Mouse (Mus musculus): ENCODE data around the gene Lrrc36. TPM values are rescaled to one million over a fixed set of nuclear protein-coding genes. Genes with fewer than 3 reads are reported as not detected.

Lrrc36 gene
- total and polyA plus RNA-seq, 2 experiments from 2014 or later = 0.23 to 0.56 TPM

GRCm38 (mm10) chr8:105446127-105446552, 32.8 kb downstream of the Lrrc36 start:
- TF ChIP-seq CTCF (IDR thresholded peaks at IDR 0.05; ENCODE audit: low read depth) (no peak), EP300 (IDR thresholded peaks at IDR 0.05; ENCODE audit: low read depth) (no peak)
- no peaks in the 10 kb centered on the region for H3K36me3 ChIP-seq (replicated peaks; ENCODE audit: control insufficient read depth, insufficient read depth, low read length)
- peak overlapping the region; percentile 12; the same call in 1 of the 2 replicates for H3K4me2 ChIP-seq (ENCODE audit: low read depth, low read length)
- peak; percentile 13 for DNase-seq (ENCODE audit: low spot score)
- peaks cover 4% of the 10 kb centered on the region; the same call in 1 of the 2 replicates for H3K27me3 ChIP-seq (ENCODE audit: control insufficient read depth, insufficient read depth, low read length)
- no peaks in the 10 kb centered on the region for H3K4me1 ChIP-seq (ENCODE audit: control insufficient read depth, insufficient read depth)
- ATAC-seq (ENCODE audit: insufficient read depth, low read depth) = no peak
- no peak overlapping the region for H3K9ac ChIP-seq (replicated peaks; ENCODE audit: low read depth, low read length)
- peak overlapping the region; percentile 34; the same call in 1 of the 2 replicates for H3K27ac ChIP-seq (ENCODE audit: low read depth)
- H3K4me3 ChIP-seq (ENCODE audit: low read depth, low read length) = no peak overlapping the region
- H3K9me3 ChIP-seq (replicated peaks; ENCODE audit: control insufficient read depth, low read length) = no peaks in the 10 kb centered on the region
- 26% methylated on average over 4 of the region's 4 CpGs for WGBS

- H3K27ac ChIP-seq (ENCODE audit: low read depth) = no peak overlapping the region
- no peaks in the 10 kb centered on the region; the same call in 1 of the 2 replicates for H3K27me3 ChIP-seq (ENCODE audit: control insufficient read depth, insufficient read depth, low read length)
- H3K36me3 ChIP-seq (replicated peaks; ENCODE audit: control insufficient read depth, insufficient read depth, low read length) = no peaks in the 10 kb centered on the region
- no peaks in the 10 kb centered on the region for H3K4me1 ChIP-seq (ENCODE audit: control insufficient read depth, insufficient read depth)
- TF ChIP-seq EP300 (IDR thresholded peaks at IDR 0.05; ENCODE audit: low read depth) (no peak), CTCF (IDR thresholded peaks at IDR 0.05; ENCODE audit: low read depth) (no peak)
- no peak for DNase-seq (ENCODE audit: low spot score)
- WGBS = 86% methylated on average over 3 of the region's 3 CpGs
- no peak overlapping the region for H3K4me2 ChIP-seq (ENCODE audit: low read depth, low read length)
- no peak overlapping the region for H3K4me3 ChIP-seq (ENCODE audit: low read depth, low read length)
- no peaks in the 10 kb centered on the region for H3K9me3 ChIP-seq (replicated peaks; ENCODE audit: control insufficient read depth, low read length)
- H3K9ac ChIP-seq (replicated peaks; ENCODE audit: low read depth, low read length) = no peak overlapping the region
- ATAC-seq (ENCODE audit: insufficient read depth, low read depth) = no peak
Measured at GRCm38 (mm10) chr8:105448188-105448587, 34.8 kb downstream of the Lrrc36 start.

- DNase-seq (ENCODE audit: low spot score) (no peak), ATAC-seq (ENCODE audit: insufficient read depth, low read depth) (no peak)
- Histone ChIP-seq H3K36me3 (replicated peaks; ENCODE audit: control insufficient read depth, insufficient read depth, low read length) (no peaks in the 10 kb centered on the region), H3K27me3 (ENCODE audit: control insufficient read depth, insufficient read depth, low read length) (no peaks in the 10 kb centered on the region; the same call in 1 of the 2 replicates), H3K4me3 (ENCODE audit: low read depth, low read length) (no peak overlapping the region), H3K4me2 (ENCODE audit: low read depth, low read length) (no peak overlapping the region), H3K9ac (replicated peaks; ENCODE audit: low read depth, low read length) (no peak overlapping the region), H3K4me1 (ENCODE audit: control insufficient read depth, insufficient read depth) (no peaks in the 10 kb centered on the region), H3K27ac (ENCODE audit: low read depth) (no peak overlapping the region), H3K9me3 (replicated peaks; ENCODE audit: control insufficient read depth, low read length) (no peaks in the 10 kb centered on the region)
- TF ChIP-seq CTCF (IDR thresholded peaks at IDR 0.05; ENCODE audit: low read depth) (no peak), EP300 (IDR thresholded peaks at IDR 0.05; ENCODE audit: low read depth) (no peak)
- whole genome bisulfite sequencing = 75% methylated on average over 5 of the region's 5 CpGs
Measured at GRCm38 (mm10) chr8:105448596-105448995, 35.2 kb downstream of the Lrrc36 start.

- ATAC-seq (ENCODE audit: insufficient read depth, low read depth) = no peak
- Histone ChIP-seq H3K9ac (replicated peaks; ENCODE audit: low read depth, low read length) (no peak overlapping the region), H3K27me3 (ENCODE audit: control insufficient read depth, insufficient read depth, low read length) (no peaks in the 10 kb centered on the region; the same call in 1 of the 2 replicates), H3K36me3 (replicated peaks; ENCODE audit: control insufficient read depth, insufficient read depth, low read length) (no peaks in the 10 kb centered on the region), H3K27ac (ENCODE audit: low read depth) (no peak overlapping the region), H3K4me1 (ENCODE audit: control insufficient read depth, insufficient read depth) (no peaks in the 10 kb centered on the region), H3K4me2 (ENCODE audit: low read depth, low read length) (no peak overlapping the region), H3K9me3 (replicated peaks; ENCODE audit: control insufficient read depth, low read length) (no peaks in the 10 kb centered on the region), H3K4me3 (ENCODE audit: low read depth, low read length) (no peak overlapping the region)
- no peak for TF ChIP-seq CTCF (IDR thresholded peaks at IDR 0.05; ENCODE audit: low read depth)
- no peak for TF ChIP-seq EP300 (IDR thresholded peaks at IDR 0.05; ENCODE audit: low read depth)
- no peak for DNase-seq (ENCODE audit: low spot score)
- WGBS = 77% methylated on average over 1 of the region's 1 CpGs
Measured at GRCm38 (mm10) chr8:105450977-105451376, 37.6 kb downstream of the Lrrc36 start.

- H3K27me3 ChIP-seq (ENCODE audit: control insufficient read depth, insufficient read depth, low read length) = no peaks in the 10 kb centered on the region
- no peak overlapping the region for H3K4me3 ChIP-seq (ENCODE audit: low read depth, low read length)
- DNase-seq (ENCODE audit: low spot score) (no peak), ATAC-seq (ENCODE audit: insufficient read depth, low read depth) (no peak)
- no peaks in the 10 kb centered on the region for H3K9me3 ChIP-seq (replicated peaks; ENCODE audit: control insufficient read depth, low read length)
- no peak overlapping the region for H3K9ac ChIP-seq (replicated peaks; ENCODE audit: low read depth, low read length)
- no peak for TF ChIP-seq CTCF (IDR thresholded peaks at IDR 0.05; ENCODE audit: low read depth)
- no peak for TF ChIP-seq EP300 (IDR thresholded peaks at IDR 0.05; ENCODE audit: low read depth)
- no peak overlapping the region for H3K4me2 ChIP-seq (ENCODE audit: low read depth, low read length)
- WGBS = 54% methylated on average over 15 of the region's 15 CpGs
- no peak overlapping the region for H3K27ac ChIP-seq (ENCODE audit: low read depth)
- no peaks in the 10 kb centered on the region for H3K36me3 ChIP-seq (replicated peaks; ENCODE audit: control insufficient read depth, insufficient read depth, low read length)
- peaks cover under 1% of the 10 kb centered on the region; the same call in 1 of the 2 replicates for H3K4me1 ChIP-seq (ENCODE audit: control insufficient read depth, insufficient read depth)
Measured at GRCm38 (mm10) chr8:105451903-105452603, 38.7 kb downstream of the Lrrc36 start.

Data from heart, postnatal 0 days (tissue).